Mouse (Mus musculus) olfactory bulb, adult 2 months (tissue): ENCODE results near the gene Sik1.

Experiments
- CTCF ChIP-seq: fragments of 200-500 bp; IDR thresholded peaks from 2 replicates; pipeline ENCODE4 v1.5.1; 2012; ENCODE audit warnings: low read depth, mild to moderate bottlenecking, low read length, moderate library complexity; ENCODE audit not compliant: insufficient read depth
- POLR2A ChIP-seq: fragments of 200-500 bp; IDR thresholded peaks from 2 replicates; pipeline ENCODE4 v1.6.1; 2012; ENCODE audit warnings: mild to moderate bottlenecking, low read depth, low read length, moderate library complexity; ENCODE audit not compliant: insufficient read depth

DNA sequence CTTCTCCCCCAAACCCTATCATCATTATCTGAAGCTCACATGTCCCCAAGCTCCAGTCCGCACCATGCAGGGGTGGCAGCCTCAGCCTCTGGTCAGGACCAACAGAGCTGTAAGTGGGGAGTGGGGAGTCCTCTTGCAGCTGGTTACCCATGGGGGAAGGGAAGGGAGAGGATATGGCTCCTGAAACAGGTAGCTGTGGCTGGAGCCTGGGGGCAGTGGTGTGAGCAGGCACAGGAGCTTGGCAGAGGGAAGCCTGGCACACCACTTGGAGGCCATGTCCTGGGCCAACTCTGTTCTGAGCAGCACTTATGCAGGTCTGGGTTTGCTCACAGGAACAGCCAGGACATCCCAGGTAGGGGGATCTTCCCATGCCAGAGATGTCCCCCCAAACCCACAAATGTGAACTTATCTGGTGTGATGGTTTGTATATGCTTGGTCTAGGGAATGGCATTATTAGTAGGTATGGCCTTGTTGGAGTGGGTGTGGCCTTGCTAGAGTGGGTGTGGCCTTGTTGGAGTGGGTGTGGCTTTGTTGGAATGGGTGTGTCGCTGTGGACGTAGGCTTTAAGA is 47.1 kb upstream of the Sik1 start:
- TF ChIP-seq POLR2A (no peak), CTCF (no peak)
